Mouse (Mus musculus) heart, adult 2 months (tissue): ENCODE data around the gene Unc79.

Experiments used
- CTCF ChIP-seq: fragments of 200-600 bp; IDR thresholded peaks from 2 replicates; pipeline ENCODE4 v1.8.1; 2022; ENCODE audit warnings: antibody characterized with exemption, mild to moderate bottlenecking, moderate library complexity
- EP300 ChIP-seq: fragments of 200-500 bp; IDR thresholded peaks from 2 replicates; pipeline ENCODE4 v1.6.1; 2011; ENCODE audit warnings: low read depth, low read length, control low read depth; ENCODE audit not compliant: insufficient read depth
- POLR2A ChIP-seq: fragments of 200-500 bp; IDR thresholded peaks from 2 replicates; pipeline ENCODE4 v1.6.1; 2011; ENCODE audit warnings: mild to moderate bottlenecking, low read depth, low read length, control low read depth; ENCODE audit not compliant: insufficient read depth

GRCm38 (mm10) chr12:103159016-103159415 lies 210.4 kb downstream of the Unc79 start:
- TF ChIP-seq EP300 (no peak), CTCF (no peak), POLR2A (no peak)
